Mouse (Mus musculus) urinary bladder, postnatal 14 days (tissue): Measurements from ENCODE around the gene Zmiz1.

Experiments
- DNase-seq: peaks from one replicate; pipeline ENCODE4 v3.0.0; 2021; ENCODE audit warnings: low spot score

The Zmiz1 gene

DNA sequence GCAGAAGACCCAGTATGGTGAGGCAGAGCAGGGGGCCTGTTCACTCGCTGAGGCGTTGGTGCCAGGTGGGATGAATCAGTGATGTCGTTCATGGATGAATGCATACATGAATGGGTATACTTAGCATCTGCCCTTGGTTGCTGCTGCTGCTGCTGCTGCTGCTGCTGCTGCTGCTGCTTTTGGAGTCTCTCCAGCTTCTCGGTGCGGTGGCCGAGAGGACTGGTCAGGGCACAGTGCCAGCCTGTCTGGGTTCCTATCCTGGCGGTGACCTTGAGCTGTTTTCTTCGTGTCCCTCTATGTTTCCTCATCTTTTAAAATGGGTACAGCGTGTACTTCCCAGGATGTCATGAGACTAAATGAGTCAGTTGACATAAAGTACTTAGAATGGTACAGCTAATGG, 56.9 kb downstream of the Zmiz1 start:
- DNase-seq: no peak

- DNase-seq: no peak
Observed at GRCm38 (mm10) chr14:25516640-25517591, 57.9 kb downstream of the Zmiz1 start.

GRCm38 (mm10) chr14:25518645-25519044, 59.7 kb downstream of the Zmiz1 start:
- no peak for DNase-seq

- DNase-seq: peak; percentile 69
Observed at GRCm38 (mm10) chr14:25519656-25520055, 60.7 kb downstream of the Zmiz1 start.

- no peak for DNase-seq
Observed at GRCm38 (mm10) chr14:25520589-25520988, 61.6 kb downstream of the Zmiz1 start.

DNA sequence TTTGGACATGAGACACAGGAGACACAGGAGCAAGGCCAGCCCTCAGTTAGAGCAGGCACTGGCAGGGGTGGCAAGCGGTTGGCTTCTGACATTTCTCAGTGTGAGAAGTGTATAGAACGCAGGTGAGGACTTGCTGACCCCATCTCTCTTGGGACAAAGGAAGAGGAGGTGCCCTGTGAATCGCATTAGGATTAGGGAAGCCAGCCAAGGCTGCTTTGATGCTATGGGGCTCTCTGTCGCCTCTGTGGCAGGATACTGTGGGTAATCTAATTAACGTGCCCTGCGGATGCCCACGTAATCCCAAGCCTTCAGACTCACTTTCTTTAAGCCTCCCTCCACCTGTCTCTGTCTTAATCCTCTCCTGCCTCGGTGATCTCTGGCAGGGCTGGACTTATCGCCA, 62.0 kb downstream of the Zmiz1 start:
- DNase-seq: no peak

DNA sequence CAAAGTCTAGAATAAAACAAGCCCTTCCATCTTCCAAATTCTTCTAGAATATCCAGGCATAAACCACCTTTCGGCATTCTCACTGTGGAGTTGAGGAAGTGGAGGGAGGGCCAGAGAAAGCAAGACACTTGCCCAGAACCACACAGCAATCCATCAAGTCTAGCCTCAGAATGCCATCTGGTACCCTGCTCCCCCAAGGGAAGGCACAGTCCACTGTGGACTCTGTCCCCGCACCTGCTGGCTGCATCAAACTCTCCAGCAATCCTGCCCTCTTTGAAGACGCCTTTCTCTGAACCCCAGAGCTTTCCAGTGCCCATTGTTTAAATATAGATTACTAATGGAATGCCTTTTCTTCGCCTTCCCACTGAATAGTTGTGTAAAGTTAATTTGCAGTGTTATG, 62.5 kb downstream of the Zmiz1 start:
- DNase-seq: no peak

DNA sequence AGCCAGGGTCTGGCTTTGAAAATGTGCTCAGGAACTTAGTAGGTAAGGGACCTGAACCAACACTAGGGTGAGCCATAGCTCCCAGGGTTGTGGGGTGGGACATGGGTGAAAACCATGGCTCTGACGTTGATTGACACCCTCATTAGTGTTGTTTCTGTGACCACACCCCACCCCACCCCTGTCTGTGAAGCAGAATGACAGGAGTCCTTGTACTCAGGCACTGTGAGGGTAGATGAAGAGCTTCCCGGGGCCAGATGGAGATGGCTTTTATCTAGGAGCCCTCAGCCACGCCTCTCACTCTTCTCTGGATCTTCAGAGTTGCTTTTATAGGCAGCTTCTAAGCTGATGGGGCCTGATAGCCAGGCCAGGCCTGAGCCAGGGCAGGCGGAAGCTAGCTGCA, 63.4 kb downstream of the Zmiz1 start:
- DNase-seq: no peak

DNA sequence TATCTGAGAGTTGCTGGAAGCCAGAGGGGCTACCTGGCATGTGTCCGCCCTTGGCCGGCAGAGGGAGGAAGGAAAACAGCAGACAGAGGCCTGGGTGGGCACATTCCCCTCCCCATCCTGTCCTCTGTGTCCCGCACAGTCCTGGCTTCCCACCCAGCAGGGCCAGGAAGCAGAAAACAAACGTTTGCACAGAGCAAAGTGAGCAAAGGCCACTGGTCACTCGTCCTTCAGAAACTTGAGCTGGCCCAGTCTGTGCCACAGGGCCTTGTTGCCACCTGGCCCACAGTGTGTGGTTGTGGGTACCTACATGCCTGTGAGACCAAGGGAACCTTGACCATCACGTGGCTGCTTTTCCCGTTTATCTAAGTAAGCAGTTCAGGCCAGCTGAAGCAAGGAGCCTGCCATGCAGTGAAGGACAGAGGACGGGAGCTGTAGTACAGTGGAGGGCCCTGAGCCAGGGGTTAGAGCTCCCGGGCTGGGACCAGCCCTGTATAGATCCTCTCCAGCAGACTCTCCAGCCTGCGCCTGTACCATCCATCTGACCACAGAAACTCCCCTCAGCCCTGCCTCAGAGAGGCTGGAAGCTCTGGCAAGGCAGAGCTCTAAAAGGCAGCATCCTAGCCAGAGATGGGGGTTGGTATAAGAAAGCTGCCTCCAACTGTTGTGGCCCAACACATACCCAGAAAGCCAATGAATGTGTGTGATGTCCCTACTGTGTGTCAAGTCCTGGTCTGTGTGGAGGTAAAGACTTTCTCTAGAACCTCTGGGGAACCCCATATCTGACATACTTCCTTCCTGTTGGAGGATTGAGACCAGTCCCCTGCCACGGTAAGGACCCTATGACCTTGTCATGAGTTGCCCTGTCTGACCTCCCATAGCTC, 64.5 kb downstream of the Zmiz1 start:
- DNase-seq: no peak

DNA sequence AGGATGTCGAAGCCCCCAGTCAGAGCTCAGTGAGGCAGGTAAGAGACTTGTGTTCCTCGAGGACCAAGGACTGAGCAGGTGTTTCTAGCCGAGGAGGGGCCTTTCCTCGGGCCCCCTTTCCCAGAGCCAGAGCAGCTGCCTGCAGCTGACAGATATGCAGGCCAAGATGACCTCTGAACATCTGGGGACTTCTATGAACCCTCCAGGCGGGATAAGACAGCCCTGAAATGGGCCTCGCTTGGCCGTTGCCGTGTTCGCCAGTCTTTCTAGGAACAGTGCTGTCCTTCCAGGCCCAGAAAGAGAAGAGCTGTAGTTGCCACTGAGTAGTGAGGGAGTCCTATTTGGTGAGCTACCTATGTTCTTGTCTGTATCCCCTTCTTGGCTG, 65.1 kb downstream of the Zmiz1 start:
- no peak for DNase-seq

- no peak for DNase-seq
Observed at GRCm38 (mm10) chr14:25524884-25525283, 65.9 kb downstream of the Zmiz1 start.

DNA sequence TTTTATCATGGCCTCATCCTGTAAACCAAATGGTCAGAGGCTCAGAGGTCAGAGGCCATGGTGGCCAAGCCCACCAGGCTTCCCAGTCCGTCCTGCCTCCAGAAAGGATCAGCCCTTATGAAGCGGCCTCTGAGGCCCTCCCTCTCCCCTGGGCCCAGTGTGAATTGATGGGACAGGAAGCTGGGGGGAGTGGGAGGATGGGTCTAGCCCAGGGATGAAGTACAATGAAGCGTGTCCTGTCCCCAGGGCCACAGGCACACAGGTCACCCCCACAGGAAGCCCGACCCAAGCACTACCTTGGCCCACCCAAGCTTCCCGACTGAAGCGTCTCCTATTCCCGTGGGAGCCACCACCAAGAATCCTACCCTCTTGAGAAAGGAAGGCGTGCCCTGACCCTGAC, 66.7 kb downstream of the Zmiz1 start:
- DNase-seq: no peak

DNA sequence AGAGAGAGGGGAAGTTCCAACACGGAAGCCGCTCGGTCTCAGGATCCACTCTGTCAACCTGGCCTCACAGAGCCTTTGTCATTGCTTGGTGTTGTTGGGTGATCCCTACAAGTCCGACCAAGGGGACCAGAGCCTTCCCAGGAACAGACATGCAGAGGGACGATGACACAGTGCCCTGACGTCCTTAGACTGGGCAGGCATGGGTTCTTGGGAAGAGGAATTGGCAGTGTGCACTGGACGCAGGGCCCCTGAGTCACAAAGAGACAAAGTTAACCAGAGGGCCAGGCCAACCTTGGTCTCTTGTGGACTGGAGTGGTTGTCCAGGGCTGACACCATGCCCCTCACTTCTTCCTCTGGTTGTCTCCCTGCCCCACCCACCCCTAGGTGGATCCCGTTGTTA, 67.9 kb downstream of the Zmiz1 start:
- DNase-seq: no peak

- peak; percentile 48 for DNase-seq
Observed at GRCm38 (mm10) chr14:25527321-25527720, 68.3 kb downstream of the Zmiz1 start.

DNA sequence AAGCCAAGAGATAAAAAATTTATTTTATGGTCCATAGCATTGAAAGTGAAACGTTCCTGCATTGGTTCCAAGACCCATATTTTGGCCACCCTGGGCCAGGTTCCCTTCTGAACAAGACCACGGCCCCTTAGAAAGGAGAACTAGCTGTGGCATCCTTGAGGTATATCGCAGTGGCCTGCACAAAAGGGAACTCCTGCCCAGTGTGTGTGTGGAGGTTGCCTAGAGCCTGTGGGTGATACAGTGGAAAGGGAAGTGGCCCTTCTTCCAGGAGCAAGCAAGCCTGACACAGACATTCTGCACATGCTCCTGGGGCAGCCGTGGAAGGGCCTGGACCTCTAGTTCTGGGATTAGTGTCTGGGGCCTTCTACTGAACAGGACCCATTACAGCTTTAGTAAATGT, 71.4 kb downstream of the Zmiz1 start:
- DNase-seq: no peak

DNA sequence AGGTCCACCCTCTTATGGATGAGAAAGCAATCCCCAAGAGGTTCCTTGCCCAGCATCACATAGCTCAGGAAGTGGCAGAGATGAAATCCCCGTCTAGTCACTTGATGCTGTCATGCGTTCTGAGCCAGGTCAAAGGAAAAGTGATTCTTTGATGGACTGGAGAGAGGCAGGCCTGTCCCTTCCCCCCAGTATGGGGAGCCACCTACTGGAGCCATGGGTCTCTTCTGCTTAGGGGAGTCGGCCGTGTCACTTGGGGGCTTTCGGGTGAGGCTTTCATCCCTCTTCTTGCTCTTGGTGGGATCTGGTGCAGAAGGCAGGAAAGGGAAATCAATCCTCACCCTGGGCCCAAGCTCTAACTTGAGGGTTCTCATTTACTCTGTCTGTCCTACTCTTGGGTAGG, 71.8 kb downstream of the Zmiz1 start:
- DNase-seq: no peak

- peak; percentile 71 for DNase-seq
Observed at GRCm38 (mm10) chr14:25533010-25533409, 74.0 kb downstream of the Zmiz1 start.

- peak; percentile 51 for DNase-seq
Observed at GRCm38 (mm10) chr14:25533631-25534395, 74.8 kb downstream of the Zmiz1 start.

DNA sequence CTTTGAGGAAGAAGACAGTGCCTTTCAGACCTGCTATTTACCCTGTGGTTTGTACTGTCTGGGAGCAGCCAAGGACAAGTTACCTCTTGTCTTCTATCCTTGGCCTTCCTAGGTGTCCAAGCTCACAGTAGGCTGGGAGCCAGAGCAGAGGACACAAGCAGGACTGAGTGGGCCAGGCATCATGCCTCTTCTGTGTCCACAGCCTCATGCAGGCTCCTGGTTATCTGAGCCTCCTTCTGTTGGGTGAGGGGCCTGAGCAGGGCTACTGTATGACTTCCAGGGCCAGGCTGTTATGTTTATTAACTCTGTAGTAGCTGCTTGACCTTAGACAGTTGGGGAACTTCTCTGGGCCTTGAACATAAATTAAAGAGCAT, 75.4 kb downstream of the Zmiz1 start:
- no peak for DNase-seq

GRCm38 (mm10) chr14:25534918-25535582, 76.1 kb downstream of the Zmiz1 start:
- no peak for DNase-seq

GRCm38 (mm10) chr14:25535583-25535943, 76.6 kb downstream of the Zmiz1 start:
- no peak for DNase-seq

DNA sequence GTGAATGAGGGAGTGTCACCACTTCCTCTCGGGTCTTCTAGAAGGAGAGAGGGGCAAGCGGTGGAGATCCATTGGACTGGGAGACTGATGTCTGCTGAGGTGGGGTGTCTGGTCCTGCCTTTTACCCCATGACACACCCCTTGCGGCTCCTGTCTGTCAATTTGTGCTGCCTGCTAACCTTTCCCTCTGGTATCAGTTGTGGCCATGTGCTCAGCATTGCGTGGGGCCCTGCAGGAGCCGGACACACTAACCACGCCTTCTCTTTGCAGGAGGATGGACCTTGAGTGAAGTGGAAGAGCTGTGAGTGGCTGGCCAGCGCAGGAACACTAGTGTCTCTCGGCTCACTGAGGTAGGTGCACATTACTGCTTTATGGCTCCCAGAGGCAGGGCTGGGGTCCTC, 77.5 kb downstream of the Zmiz1 start:
- DNase-seq: no peak
